Mouse (Mus musculus) ovary, postnatal 10 days (tissue): ENCODE data around the gene Abca2.
"Not testable (repeated sequence)": the region's sequence is repeated elsewhere in the genome, so short reads cannot be mapped to it uniquely, and the experiment has no call there.

Source experiments
- DNase-seq: peaks from one replicate; pipeline ENCODE4 v3.0.0; 2022; ENCODE audit warnings: low spot score

Abca2 gene

DNA sequence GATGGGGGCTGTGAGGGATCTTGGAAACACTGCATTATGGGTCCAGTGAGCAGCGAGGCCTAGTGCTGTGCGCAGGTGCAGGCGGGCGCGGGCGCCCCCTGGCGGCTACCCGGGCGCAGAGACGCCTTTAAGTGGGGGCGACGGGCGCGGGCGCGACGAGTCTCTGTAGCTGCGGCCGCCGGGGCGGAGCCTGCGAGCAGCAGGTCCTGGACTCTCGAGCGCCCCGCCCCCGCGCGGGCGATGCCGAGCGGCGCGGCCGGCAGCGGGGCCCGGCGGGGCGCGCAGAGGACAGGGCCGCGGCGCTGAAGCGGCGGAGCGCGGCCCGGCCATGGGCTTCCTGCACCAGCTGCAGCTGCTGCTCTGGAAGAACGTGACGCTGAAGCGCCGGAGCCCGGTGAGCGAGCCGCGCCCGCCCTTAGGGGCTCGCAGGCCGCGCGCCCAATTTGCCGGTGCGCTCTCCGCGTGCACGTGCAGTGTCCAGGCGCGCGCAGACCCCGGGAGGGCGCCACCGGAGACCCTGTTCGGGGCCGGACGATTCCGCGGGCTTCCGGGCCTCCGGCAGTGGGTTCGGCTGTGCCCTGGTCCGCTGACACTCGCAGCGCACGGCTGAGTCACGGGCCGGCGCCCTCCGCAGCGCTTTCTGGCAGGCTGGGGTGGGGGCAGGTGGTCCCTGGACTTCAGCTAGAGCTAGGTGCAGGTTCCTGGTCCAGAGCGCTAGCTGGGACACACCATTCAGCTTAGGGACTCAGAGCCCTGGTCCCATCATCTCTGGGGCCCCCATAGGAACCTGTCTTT lies at the start of gene Abca2:
Gene Abca2, plus strand, starts transcription at position 262 of the 795 bp plus-strand sequence.
- peak; percentile 67 for DNase-seq

DNA sequence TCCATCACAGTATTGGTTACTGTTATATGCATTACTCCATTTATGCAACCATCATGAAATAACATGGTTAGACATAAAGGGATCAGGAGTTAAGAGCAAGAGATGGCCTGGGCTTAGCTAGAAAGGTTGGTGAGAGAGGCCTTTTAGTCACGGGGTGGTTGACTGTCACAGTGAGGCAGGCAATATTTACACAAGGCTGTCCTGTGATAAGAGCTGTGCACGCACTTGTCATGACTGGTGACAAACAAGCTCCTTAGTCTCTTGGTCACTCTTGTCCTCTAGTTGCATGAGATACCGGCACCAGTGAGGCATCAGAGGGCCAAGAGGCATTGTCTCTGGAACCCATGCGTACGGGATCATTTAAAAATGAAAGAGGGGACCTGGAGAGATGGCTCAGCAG lies 44.0 kb upstream of the Abca2 start:
- DNase-seq: no peak

DNA sequence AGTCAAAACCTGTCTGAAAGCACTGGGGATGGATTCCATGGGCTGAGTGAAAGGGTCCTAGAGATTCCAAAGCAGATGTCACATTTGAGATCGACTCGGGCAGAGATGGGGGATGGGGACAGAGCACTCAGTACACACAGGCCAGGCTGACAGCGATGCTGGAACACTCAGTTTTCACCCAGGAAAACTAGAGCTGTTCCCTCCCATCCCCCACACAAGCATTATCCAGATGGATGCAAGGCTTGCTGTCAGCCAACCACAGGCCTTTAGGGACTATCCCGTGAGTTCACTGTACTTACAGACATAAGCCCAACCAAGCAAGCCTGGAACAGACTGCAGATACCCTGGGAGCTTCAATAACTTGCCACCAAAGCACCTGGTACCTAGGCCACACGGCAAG lies 37.2 kb upstream of the Abca2 start:
- DNase-seq: no peak

DNA sequence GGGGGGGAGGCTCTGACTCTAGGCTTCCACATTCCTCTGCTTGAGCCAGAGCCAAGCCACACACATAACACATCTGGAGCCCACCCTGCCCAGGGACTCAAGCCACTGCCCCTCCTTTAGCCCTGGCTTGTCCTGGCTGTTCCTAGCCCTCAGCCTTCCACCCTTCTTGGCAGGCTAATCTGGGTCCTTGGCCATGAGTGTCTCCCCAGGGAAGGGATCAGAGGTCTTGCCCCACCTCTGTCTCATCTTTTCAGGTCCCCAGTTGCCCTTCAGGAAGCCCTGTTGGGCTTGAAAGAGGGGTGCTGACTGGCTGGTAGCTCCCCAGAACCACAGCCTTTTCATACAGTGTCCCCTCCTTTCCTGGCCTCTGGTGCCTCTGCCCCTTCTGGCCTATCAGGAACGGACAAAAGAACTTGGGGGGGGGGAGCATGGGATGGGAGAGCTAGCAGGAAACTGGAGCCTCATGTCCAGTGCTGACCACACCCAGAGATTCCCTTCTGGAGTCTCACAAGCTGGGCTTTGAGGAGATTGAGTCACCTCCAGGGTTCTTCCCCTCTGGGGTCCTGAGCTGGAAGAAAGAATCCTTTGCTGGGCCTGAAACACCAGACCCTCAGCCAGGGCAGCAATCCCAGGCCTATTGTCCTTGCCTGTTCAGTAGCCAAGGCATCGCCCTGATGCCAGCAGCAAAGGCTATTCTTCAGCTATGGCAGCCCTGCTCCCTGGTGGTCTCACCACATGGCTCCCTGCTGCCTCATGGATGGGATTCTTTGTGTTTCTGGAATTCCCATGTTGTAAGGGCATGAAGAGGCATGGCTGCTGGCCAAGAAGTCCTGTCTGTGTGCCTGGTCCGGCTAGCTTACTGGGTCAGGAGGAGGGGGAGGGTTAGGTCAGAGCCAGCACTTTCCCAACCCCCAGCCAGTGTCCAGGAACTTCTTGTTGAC lies 34.0 kb upstream of the Abca2 start:
- DNase-seq: no peak

DNA sequence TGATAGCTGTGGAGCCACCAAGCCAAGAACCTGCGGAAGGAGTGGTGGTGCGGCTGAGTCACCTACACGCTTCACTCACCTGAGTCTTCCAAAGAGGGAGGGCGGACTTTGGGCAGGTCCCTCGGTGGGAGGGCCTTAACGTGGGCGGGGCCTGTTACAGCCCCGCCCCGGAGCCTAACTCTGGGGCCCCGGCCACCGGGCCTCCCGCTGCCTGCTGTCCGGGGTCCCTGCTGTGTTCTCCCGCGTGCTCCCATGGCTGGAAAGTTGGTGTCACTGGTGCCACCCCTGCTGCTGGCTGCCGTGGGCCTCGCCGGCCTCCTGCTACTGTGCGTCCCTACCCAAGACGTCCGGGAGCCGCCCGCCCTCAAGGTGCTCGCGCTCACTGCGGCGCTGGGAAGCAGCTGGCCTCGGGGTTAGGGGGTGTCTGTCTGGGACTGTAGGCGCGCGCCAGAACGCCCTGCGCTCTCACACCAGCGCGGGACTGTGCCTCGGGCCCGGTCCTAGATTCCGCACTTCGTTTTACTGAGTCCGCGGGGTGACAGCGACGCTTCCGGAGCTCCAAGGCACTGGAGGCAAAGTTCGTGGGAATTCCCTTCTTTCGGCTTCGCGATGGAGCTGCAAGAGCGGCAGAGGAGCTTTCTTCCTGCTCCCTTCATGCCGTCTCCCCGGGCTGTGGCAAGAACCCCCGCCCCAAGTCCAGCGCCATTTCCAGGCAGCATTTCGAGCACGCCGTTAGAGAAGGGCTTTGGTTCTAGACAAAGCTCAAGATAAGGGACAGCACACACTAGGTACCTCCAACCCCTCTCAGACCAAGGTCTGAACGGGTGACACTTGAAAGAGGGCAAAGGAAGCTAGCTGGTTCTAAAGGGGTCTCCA lies 32.5 kb upstream of the Abca2 start, which contains the start of gene Entpd2:
Gene Entpd2, plus strand, starts transcription at position 154 of the 876 bp plus-strand sequence.
- DNase-seq: no peak

DNA sequence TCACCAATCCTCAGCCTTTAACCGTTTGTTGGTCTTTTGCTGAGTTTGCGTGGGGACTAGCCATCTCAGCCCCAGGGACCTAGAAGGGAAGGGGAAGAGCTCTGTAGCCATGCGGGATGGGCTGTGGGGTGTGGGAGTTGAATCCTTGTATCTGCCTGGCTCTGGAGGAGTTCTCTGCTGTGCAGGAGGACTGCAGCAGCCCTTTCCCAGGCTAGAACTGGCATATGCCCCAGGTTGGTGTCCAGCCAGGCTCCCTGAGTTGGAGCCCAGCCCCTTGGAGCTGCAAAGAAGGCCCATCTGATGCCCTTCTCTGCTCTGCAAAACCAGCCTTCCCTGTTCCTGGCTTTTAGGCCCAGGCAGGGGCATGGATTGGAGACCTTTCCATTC lies 31.9 kb upstream of the Abca2 start:
- no peak for DNase-seq

DNA sequence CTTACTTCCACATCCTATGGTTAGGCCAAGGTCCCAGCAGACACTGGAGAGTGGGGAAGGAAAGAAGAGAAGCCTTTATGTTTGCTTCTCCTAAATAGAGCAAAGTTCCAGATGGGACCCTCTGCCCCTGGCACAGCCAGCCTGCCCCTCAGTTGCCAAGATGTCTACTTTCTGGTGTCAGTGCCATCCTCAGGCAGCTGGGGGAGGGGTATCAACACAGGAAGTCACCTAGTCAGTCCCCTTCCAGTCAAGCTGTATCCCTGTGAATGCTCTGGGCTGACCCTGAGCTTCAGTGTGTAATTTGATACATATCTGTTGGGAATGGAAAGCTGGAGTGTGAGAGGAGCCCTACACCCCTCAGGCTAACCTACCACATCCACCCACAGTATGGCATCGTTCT lies 31.5 kb upstream of the Abca2 start:
- no peak for DNase-seq

DNA sequence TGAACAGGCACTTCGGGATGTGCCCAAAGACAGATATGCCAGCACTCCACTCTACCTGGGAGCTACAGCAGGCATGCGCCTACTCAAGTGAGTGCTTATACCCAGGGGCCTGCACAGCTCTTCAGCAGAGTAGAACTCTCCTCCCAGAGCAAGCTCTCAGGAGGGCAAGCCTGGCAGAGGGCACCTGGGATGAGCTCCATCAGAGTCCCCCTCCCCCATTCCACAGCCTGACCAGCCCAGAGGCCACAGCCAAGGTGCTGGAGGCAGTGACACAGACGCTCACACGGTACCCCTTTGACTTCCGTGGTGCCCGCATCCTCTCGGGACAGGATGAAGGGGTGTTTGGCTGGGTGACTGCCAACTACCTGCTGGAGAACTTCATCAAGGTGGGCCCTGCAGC lies 30.4 kb upstream of the Abca2 start:
- DNase-seq: no peak

DNA sequence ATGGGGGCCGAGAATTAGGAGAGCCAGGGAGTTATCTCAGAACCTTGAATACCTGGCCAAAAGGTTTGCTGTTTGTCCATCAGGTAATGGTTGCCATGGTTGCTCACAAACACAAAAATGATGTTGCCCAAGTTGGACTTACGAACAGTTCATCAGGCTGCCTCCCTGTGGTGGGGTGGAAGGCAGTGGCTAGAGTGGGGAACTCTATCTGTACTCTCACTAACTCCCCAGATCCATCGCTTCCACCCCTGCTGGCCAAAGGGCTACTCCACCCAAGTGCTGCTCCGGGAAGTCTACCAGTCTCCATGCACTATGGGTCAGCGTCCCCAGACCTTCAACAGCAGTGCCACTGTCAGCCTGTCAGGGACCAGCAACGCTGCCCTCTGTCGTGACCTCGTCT lies 29.5 kb upstream of the Abca2 start, which contains the start of gene Npdc1:
Gene Npdc1, plus strand, starts transcription at position 301 of the 400 bp plus-strand sequence.
- no peak for DNase-seq

DNA sequence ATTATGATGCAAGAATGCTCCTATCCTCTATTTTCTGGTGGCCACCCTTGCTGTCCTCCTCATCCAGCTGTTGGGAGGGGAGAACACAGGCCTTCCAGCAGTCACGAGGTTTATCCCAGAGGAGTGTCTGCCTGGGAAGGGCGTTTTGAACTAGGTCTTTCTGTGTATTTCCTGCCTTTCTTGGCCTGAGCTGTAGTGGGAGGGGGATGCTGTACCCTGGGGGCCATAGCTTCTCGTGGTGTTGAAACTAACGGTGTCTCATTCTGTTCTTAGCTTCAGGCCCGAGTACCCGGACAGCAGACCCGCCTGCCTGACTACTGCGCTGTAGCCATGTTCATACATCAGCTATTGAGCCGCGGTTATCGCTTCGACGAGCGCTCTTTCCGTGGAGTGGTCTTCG lies 28.2 kb upstream of the Abca2 start:
- DNase-seq: no peak

DNA sequence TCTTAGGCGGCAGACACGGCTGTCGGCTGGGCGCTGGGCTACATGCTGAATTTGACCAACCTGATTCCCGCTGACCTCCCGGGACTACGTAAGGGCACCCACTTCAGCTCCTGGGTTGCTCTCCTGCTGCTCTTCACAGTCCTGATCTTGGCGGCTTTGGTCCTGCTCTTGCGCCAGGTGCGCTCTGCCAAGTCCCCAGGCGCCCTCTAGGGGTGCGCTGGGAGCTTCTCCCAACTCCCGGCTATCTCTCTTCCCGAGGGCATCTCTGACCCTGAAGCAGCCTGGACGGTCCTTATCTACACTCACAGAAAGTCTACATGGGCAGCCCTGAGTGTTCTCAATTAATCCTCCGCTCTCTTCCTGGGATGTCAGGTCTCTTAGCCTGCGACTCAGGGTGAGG lies 27.7 kb upstream of the Abca2 start:
- DNase-seq: no peak

DNA sequence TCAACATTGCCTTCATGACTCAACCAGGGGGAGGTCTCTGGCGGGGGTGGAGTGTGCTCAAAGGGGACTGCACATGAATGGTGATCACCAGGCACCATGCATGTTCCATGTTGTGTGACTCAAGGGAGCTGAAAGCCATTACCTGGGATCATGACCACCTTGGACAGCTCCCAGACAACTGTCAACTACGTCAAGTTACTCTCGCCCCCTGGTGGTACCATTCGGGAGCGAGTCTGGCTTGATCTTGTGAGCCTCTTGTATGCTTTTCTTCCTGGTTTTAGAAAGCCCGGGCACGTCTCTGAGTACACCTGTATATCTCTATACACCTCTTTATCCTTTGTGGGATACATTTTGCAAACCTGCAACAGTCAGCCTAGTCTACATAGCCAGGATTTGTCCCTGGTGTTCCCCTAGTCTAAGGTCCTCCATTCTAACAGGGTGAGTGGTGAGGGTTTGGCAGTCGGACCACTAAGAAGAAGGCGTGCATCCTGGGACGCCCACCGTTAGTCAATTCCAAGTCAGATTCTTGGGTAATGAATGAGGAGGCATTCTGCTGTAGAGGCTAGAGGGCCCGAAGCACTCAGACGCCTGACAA lies 26.0 kb upstream of the Abca2 start:
- DNase-seq: peak; percentile 46

DNA sequence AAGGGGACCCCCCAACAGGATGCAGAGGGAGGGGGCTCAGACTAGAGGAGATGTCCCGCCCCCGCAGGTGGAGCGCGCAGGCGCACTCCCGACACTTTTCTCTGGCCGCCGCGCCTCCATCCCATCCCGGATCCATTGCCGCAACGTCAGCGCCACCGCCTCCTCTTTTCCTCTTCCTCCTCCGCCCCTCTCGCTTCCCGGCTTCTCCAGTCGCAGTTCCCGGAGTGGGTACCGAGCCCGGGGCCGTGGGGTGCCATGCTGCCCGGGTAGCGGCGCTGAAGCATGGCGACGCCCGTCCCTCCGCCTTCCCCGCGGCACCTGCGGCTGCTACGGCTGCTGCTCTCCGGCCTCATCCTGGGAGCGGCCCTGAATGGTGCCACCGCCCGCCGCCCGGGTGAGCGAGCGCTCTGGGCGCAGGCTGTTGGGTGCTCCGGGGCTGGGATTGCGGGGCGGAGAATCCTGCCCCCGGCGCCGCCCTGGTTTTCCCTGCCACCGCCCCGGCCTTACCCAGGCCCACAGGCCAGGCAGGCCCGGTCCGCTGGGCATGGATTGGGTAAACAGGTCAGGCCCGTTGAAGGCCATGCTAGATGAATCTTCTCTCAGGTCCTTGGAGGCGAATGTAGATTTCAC lies 25.4 kb upstream of the Abca2 start:
- peak; percentile 32 for DNase-seq

DNA sequence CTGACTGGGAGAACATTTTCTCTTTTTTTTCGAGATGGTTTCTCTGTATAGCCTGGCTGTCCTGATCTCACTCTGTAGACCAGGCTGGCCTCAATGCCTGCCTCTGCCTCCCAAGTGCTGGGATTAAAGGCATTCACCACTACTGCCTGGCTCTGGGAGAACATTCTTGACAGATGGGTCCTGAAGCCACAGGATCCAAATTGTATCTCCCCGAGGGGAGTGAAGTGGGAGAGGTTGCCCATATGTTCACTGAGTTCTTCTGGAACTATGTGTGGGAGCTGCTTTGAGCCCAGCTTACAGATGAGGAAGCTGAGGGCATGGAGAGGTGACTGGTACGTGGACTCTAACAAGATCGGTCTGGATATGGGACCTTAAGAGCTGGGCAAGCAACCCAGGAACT lies 24.5 kb upstream of the Abca2 start:
- DNase-seq: no peak

DNA sequence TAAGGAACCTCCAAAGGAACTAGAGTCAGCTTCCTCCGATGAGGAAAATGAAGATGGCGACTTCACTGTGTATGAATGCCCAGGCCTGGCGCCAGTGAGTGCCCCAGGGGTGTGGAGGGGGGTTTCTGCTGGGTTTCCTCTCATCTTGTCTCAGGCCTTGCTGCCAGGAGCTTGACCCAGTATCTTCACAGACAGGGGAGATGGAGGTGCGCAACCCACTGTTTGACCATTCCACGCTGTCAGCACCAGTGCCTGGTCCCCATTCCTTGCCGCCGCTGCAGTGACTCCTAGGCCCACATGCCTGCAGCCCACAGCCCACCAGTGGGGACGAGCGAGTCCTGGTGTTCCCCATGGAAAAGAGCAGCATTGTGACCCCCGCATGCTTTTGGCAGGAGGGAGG lies 19.6 kb upstream of the Abca2 start:
- DNase-seq: no peak

DNA sequence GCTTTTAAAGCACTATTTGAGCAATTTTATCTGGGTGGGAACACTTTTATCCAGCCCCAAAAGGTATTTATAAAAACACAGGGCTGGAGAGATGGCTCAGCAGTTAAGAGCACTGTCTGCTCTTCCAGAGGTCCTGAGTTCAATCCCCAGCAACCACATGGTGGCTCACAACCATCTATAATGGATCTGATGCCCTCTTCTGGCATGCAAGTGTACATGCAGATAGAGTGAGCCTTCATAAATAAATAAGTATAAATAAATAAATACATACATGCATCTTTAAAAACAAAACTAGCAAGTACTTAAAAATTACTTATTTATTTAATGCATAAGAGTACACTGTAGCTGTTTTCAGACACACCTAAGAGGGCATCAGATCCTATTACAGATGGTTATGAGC lies 15.1 kb upstream of the Abca2 start:
- not testable (repeated sequence) for DNase-seq

DNA sequence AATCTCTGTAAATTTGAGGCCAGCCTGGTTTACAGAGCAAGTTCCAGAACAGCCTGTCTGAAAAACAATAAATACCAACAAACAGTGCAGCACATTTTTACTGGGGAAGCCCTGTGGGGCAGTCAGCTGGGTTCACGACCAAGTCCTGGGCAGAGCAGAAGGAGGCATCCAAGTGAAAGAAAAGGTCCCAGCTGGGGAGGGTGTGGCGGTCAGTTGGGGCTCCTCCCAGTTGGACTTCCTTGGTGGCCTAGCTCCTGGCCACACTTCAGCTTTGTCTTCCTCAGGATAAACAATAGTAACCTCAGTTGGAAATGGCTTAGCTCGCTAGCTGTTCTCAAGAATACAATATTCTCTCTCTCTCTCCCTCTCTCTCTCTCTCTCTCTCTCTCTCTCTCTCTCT lies 11.1 kb upstream of the Abca2 start:
- DNase-seq: no peak

DNA sequence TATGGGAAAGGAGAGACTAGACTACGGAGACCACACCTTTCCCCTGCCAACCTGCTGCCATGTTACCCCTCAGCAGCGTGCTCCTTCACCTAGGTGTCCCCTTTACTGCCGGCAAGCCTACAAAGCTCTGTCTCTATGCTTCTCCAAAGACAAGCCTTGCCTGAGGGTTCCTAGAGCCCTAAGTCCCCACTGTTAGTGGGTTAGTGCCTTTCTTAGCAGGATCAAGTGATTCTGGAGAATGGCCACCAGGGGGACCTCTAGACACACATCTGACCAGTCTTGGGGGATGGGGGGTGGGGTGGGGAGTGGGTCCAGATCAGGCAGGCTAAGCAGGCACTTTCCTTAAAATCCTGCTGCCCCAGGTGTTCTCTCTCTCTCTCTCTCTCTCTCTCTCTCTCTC lies 6.6 kb upstream of the Abca2 start:
- DNase-seq: no peak

DNA sequence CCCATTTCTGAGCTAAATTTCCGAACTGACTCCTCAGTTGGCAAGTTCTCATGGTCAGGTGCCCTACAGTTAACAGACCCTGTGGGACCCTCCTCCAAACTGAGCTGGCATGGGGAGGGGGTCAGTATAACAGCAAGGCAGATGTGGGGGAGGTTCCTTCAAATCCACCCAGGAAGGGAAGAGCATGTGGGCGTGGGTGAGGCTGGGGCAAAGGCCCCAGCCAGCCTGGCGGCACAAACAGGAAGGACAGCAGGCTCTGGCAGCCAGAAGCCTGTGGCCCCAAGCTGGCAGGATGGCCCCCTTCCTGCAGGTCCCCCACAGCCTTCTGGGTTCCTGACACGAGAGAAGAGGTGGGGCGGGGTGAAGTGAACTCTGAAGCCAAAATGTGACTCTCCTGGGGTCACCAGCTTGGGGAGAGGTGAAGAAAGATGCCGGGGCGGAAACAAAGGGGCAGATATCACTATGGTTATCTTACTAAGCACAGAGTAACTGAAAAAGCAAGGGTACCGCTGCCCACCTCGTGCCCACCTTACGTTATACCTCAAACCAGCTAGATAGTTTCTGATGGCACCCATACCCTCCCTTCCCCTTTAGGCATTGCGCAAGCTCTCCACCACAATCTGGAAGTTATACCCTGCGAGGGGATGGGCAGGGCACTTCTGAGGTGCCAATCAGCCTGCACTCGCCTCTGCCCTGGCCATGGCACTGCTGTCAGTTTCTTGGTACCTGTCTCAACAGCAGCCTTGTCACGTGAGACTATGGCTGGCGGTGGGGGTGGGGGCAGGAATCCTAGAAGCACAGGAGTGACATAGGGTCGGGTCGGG lies 5.7 kb upstream of the Abca2 start, which contains the start of gene Fut7:
Gene Fut7, plus strand, starts transcription at position 681 of the 824 bp plus-strand sequence.
- DNase-seq: no peak

DNA sequence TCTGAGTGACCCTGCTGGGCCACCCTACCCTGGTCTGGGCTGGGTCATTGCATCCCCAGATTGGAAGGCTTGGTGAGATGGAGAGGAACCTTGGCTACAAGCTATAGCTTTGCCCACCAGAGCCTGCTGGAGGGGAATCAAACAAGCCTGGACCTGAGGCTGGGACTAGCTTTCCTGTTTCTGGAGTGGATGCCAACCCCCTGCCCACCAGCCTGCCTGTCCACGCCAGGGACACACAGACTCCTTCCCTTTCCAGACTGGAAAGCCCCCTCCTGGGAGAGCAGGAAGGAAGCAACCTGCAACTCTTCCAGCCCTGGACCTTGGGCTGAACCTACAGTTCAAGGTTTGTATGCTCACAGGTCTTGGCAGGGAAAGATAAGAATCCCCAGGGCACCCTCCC lies 4.9 kb upstream of the Abca2 start:
- no peak for DNase-seq
